Mouse (Mus musculus) bone marrow macrophage, adult 2 months (primary cell): ENCODE data around the gene Plk2.

Experiments
- CTCF ChIP-seq: IDR thresholded peaks from 2 replicates; pipeline ENCODE4 v1.5.1; 2012; ENCODE audit warnings: low read depth, mild to moderate bottlenecking, low read length, moderate library complexity
- POLR2A ChIP-seq: IDR thresholded peaks from 2 replicates; pipeline ENCODE4 v1.6.1; 2012; ENCODE audit warnings: mild to moderate bottlenecking, low read depth, low read length, borderline replicate concordance

DNA sequence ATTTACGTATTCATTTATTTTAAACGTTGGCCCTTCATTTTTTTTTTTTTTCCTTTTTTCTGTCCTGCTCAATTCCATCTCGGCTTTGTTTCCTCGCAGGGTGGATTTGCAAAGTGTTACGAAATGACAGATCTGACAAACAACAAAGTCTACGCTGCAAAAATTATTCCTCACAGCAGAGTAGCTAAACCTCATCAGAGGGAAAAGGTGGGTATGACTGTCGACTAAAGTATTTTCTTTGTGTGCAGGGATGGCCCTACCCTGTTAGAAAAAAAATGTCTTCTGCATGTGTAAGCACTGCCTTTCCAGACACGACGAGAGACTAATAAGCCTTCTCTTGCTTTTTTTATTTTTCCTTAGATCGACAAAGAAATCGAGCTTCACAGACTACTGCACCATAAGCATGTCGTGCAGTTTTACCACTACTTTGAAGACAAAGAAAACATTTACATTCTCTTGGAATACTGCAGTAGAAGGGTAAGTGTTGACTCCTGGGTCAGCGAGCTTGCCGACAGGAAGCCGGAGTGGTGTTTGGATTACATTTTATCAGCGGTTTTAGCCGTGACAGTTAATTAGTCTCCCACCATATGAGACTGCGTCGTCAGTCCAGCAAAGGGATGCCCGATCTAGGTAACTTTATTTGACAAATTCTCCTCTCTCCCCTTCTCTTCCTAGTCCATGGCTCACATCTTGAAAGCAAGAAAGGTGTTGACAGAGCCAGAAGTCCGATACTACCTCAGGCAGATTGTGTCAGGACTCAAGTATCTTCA lies 1.3 kb downstream of the Plk2 start:
- no peak for TF ChIP-seq CTCF
- no peak for TF ChIP-seq POLR2A
